Mouse (Mus musculus) cerebellum, adult 2 months (tissue): ENCODE results near the gene Psmd13. TPM values are rescaled to one million over a fixed set of nuclear protein-coding genes. Genes with fewer than 3 reads are reported as not detected.

ENCODE experiments used
- DNase-seq, 2 experiments: peaks; one replicate each; pipeline ENCODE4 v3.0.0; 2021
- H3K27ac ChIP-seq: fragments of 200-500 bp; 2 replicates; pipeline ENCODE4 v1.5.1; 2012; ENCODE audit warnings: low read length, control low read depth, inconsistent platforms; ENCODE audit not compliant: insufficient read depth
- H3K27me3 ChIP-seq: fragments of 200-500 bp; 2 replicates; pipeline ENCODE4 v1.6.1; 2012; ENCODE audit warnings: inconsistent platforms, mild to moderate bottlenecking, low read length, moderate library complexity; ENCODE audit not compliant: control insufficient read depth, insufficient read depth
- H3K4me1 ChIP-seq: fragments of 200-500 bp; 2 replicates; pipeline ENCODE4 v1.6.1; 2011; ENCODE audit warnings: low read length; ENCODE audit not compliant: control insufficient read depth, insufficient read depth
- H3K4me3 ChIP-seq: fragments of 200-500 bp; replicated peaks from 2 replicates; pipeline ENCODE3; 2011; ENCODE audit warnings: mild to moderate bottlenecking, low read depth, low read length, control low read depth; ENCODE audit not compliant: insufficient read depth
- CTCF ChIP-seq: fragments of 200-500 bp; IDR thresholded peaks from 2 replicates; pipeline ENCODE4 v1.5.1; 2011; ENCODE audit warnings: low read depth, mild to moderate bottlenecking, control low read depth, low read length, moderate library complexity, borderline replicate concordance; ENCODE audit not compliant: insufficient read depth
- POLR2A ChIP-seq: fragments of 200-500 bp; IDR thresholded peaks from 2 replicates; pipeline ENCODE4 v1.6.1; 2011; ENCODE audit warnings: low read length, control low read depth, borderline replicate concordance; ENCODE audit not compliant: insufficient read depth
- WGBS: fragments of 180-500 bp; shearing (Covaris S2); methylation state at CpG from one replicate; pipeline ENCODE4 v1.1.7; 2018; 5-methylcytosine and 5-hydroxymethylcytosine counted together
- polyA plus RNA-seq: library from polyadenylated mRNA; depleted of rRNA; stranded (reverse); fragments of >200 nt; gene quantifications from 2 replicates; pipeline ENCODE4 v1.2.3, GENCODE M21; 2012

Psmd13 gene
- polyA plus RNA-seq, 1 experiment, result 109 TPM

- no peak overlapping the region for H3K4me3 ChIP-seq
- H3K27ac ChIP-seq, result no peak overlapping the region
- no peak for DNase-seq
- 40% methylated on average over 19 of the region's 19 CpGs for WGBS
- no peaks in the 10 kb centered on the region for H3K4me1 ChIP-seq
- H3K27me3 ChIP-seq, result no peaks in the 10 kb centered on the region
- TF ChIP-seq POLR2A, result no peak
- no peak for TF ChIP-seq CTCF
Observed at GRCm38 (mm10) chr7:140840750-140841735, 40.7 kb upstream of the Psmd13 start.

- no peak for DNase-seq
- Histone ChIP-seq H3K27ac (no peak overlapping the region), H3K4me1 (no peaks in the 10 kb centered on the region), H3K27me3 (no peaks in the 10 kb centered on the region), H3K4me3 (no peak overlapping the region)
- TF ChIP-seq CTCF (no peak), POLR2A (no peak)
- 74% methylated on average over 7 of the region's 7 CpGs for WGBS
Observed at GRCm38 (mm10) chr7:140843806-140844205, 38.0 kb upstream of the Psmd13 start.

- Histone ChIP-seq H3K27me3 (no peaks in the 10 kb centered on the region), H3K27ac (no peak within 1 kb of the TSS), H3K4me1 (no peaks in the 10 kb centered on the region), H3K4me3 (no peak within 1 kb of the TSS)
- TF ChIP-seq CTCF (peak; percentile 97), POLR2A (no peak)
- WGBS, result 19% methylated on average over 14 of the region's 14 CpGs
- peak; percentile 79 to 90 for DNase-seq
Observed at GRCm38 (mm10) chr7:140844905-140845665, 36.7 kb upstream of the Psmd13 start, which contains the start of gene Scgb1c1. Gene Scgb1c1 (plus strand): TSS chr7:140845547.

- Histone ChIP-seq H3K4me3 (no peak overlapping the region), H3K27ac (no peak overlapping the region), H3K27me3 (no peaks in the 10 kb centered on the region), H3K4me1 (no peaks in the 10 kb centered on the region)
- no peak for DNase-seq
- 78% methylated on average over 4 of the region's 4 CpGs for WGBS
- TF ChIP-seq CTCF, result no peak
- no peak for TF ChIP-seq POLR2A
Observed at GRCm38 (mm10) chr7:140845683-140846082, 36.1 kb upstream of the Psmd13 start.

GRCm38 (mm10) chr7:140846676-140847075, 35.1 kb upstream of the Psmd13 start:
- H3K27me3 ChIP-seq, result no peaks in the 10 kb centered on the region
- WGBS, result 78% methylated on average over 10 of the region's 10 CpGs
- no peak for TF ChIP-seq CTCF
- no peak for TF ChIP-seq POLR2A
- no peak for DNase-seq
- no peaks in the 10 kb centered on the region for H3K4me1 ChIP-seq
- H3K4me3 ChIP-seq, result no peak overlapping the region
- no peak overlapping the region for H3K27ac ChIP-seq

GRCm38 (mm10) chr7:140847755-140848580, 33.8 kb upstream of the Psmd13 start, which contains the start of gene Odf3:
Gene Odf3 (plus strand): TSS chr7:140847805.
- DNase-seq, result no peak
- Histone ChIP-seq H3K4me1 (no peaks in the 10 kb centered on the region), H3K4me3 (no peak within 1 kb of the TSS), H3K27ac (no peak within 1 kb of the TSS), H3K27me3 (no peaks in the 10 kb centered on the region)
- TF ChIP-seq POLR2A (no peak), CTCF (no peak)
- 42% methylated on average over 11 of the region's 11 CpGs for WGBS

- H3K27me3 ChIP-seq, result no peaks in the 10 kb centered on the region
- H3K4me3 ChIP-seq, result no peak overlapping the region
- H3K27ac ChIP-seq, result no peak overlapping the region
- TF ChIP-seq CTCF (no peak), POLR2A (no peak)
- DNase-seq, result no peak
- no peaks in the 10 kb centered on the region for H3K4me1 ChIP-seq
- WGBS, result 92% methylated on average over 10 of the region's 10 CpGs
Observed at GRCm38 (mm10) chr7:140848591-140848990, 33.2 kb upstream of the Psmd13 start.
